Mouse (Mus musculus) small intestine, adult 2 months (tissue): ENCODE data around the gene Srgap3. TPM values are rescaled to one million over a fixed set of nuclear protein-coding genes. Genes with fewer than 3 reads are reported as not detected.

Source experiments
- H3K27ac ChIP-seq: fragments of 200-500 bp; 2 replicates; pipeline ENCODE4 v1.5.1; 2012; ENCODE audit warnings: low read depth, low read length, control low read depth, inconsistent platforms; ENCODE audit not compliant: insufficient read depth
- H3K27me3 ChIP-seq: fragments of 200-500 bp; 2 replicates; pipeline ENCODE4 v1.6.1; 2012; ENCODE audit warnings: mild to moderate bottlenecking, moderate library complexity, low read length, inconsistent platforms; ENCODE audit not compliant: control insufficient read depth, insufficient read depth
- H3K36me3 ChIP-seq: fragments of 200-500 bp; 2 replicates; pipeline ENCODE4 v1.6.1; 2012; ENCODE audit warnings: mild to moderate bottlenecking, low read length, control low read depth, inconsistent platforms; ENCODE audit not compliant: control insufficient read depth, insufficient read depth
- H3K4me1 ChIP-seq: fragments of 200-500 bp; 2 replicates; pipeline ENCODE4 v1.6.1; 2012; ENCODE audit warnings: low read length, inconsistent platforms, mixed read lengths; ENCODE audit not compliant: control insufficient read depth, insufficient read depth, insufficient read length
- H3K4me3 ChIP-seq: fragments of 200-500 bp; 2 replicates; pipeline ENCODE4 v1.5.1; 2012; ENCODE audit warnings: low read depth, mild to moderate bottlenecking, control low read depth, inconsistent platforms, low read length, moderate library complexity
- CTCF ChIP-seq: fragments of 200-500 bp; IDR thresholded peaks from 2 replicates; pipeline ENCODE4 v1.5.1; 2012; ENCODE audit warnings: low read depth, mild to moderate bottlenecking, control low read depth, inconsistent platforms, low read length, moderate library complexity, mixed read lengths; ENCODE audit not compliant: insufficient replicate concordance, insufficient read length; ENCODE audit errors: extremely low read depth
- POLR2A ChIP-seq: fragments of 200-500 bp; IDR thresholded peaks from 2 replicates; pipeline ENCODE4 v1.6.1; 2012; ENCODE audit warnings: low read depth, mild to moderate bottlenecking, control low read depth, inconsistent platforms, low read length, moderate library complexity
- WGBS: fragments of 180-500 bp; shearing (Covaris S2); methylation state at CpG from one replicate; pipeline ENCODE4 v1.1.7; 2018; 5-methylcytosine and 5-hydroxymethylcytosine counted together
- polyA plus RNA-seq: library from polyadenylated mRNA; depleted of rRNA; stranded (reverse); fragments of >200 nt; gene quantifications from 2 replicates; pipeline ENCODE4 v1.2.3, GENCODE M21; 2012

Gene Srgap3
- polyA plus RNA-seq, 1 experiment, result 0.63 TPM

- TF ChIP-seq POLR2A, result no peak
- no peak for TF ChIP-seq CTCF
- no peaks in the 10 kb centered on the region for H3K36me3 ChIP-seq
- H3K27ac ChIP-seq, result no peak overlapping the region
- H3K4me3 ChIP-seq, result no peak overlapping the region
- 98% methylated on average over 5 of the region's 5 CpGs for WGBS
- no peaks in the 10 kb centered on the region for H3K27me3 ChIP-seq
- no peaks in the 10 kb centered on the region for H3K4me1 ChIP-seq
Observed at GRCm38 (mm10) chr6:112903796-112904195, 43.3 kb downstream of the Srgap3 start.

GRCm38 (mm10) chr6:112903226-112903625 lies 43.8 kb downstream of the Srgap3 start:
- H3K27me3 ChIP-seq, result no peaks in the 10 kb centered on the region
- H3K27ac ChIP-seq, result no peak overlapping the region
- TF ChIP-seq POLR2A, result no peak
- TF ChIP-seq CTCF, result no peak
- no peaks in the 10 kb centered on the region for H3K4me1 ChIP-seq
- H3K4me3 ChIP-seq, result no peak overlapping the region
- H3K36me3 ChIP-seq, result no peaks in the 10 kb centered on the region
- WGBS, result 39% methylated on average over 7 of the region's 7 CpGs

DNA sequence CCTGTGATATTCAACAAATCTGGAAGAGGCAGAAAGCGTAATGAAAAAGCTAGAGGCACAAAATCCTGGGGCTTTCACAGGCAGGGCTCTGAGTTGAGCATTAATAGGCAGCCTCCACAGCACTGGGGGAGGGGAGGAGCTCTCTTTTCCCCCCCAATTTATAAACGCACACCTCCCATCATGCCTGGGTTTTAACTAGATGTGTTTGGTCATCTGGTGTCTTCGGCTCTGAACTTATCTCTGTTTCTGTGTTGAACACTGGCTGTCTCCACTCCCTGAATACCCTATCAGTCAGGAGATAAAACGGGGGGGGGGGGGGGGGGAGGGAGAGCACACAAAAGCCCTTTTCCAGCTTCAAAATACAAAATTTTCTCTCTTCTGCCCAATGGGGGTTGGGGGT lies 44.3 kb downstream of the Srgap3 start:
- TF ChIP-seq CTCF, result no peak
- TF ChIP-seq POLR2A, result no peak
- 33% methylated on average over 4 of the region's 4 CpGs for WGBS
- H3K27me3 ChIP-seq, result no peaks in the 10 kb centered on the region

GRCm38 (mm10) chr6:112900306-112900705 lies 46.8 kb downstream of the Srgap3 start:
- no peaks in the 10 kb centered on the region for H3K36me3 ChIP-seq

More for the DNA sequence above, 44.3 kb downstream of the Srgap3 start:
- no peak overlapping the region for H3K4me3 ChIP-seq
- H3K36me3 ChIP-seq, result no peaks in the 10 kb centered on the region
- H3K4me1 ChIP-seq, result no peaks in the 10 kb centered on the region
- H3K27ac ChIP-seq, result no peak overlapping the region

DNA sequence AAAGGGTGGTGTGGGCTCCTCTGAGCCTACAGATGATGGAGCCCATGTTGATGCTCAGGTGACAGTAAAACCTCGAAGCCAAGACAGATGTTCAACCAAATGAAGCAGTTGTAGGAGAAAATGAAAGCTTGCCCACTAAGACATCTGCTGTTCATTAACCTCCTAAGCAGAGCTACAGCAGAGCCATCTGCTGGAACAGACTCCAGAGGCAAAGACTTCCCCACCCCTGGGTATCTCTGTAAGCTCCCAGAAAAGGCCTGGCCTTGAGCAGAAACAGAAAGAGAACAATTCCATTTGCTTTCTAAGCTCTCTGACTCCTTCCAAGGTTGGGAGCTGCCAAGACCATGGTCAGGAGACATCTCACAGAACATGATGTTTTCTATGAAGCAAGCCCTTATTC lies 47.4 kb downstream of the Srgap3 start:
- H3K36me3 ChIP-seq, result no peaks in the 10 kb centered on the region
- WGBS, result 63% methylated on average over 1 of the region's 1 CpGs
- no peaks in the 10 kb centered on the region for H3K4me1 ChIP-seq
- TF ChIP-seq CTCF, result no peak
- TF ChIP-seq POLR2A, result no peak
- no peaks in the 10 kb centered on the region for H3K27me3 ChIP-seq
- no peak overlapping the region for H3K4me3 ChIP-seq
- no peak overlapping the region for H3K27ac ChIP-seq

More at GRCm38 (mm10) chr6:112900306-112900705, 46.8 kb downstream of the Srgap3 start:
- 94% methylated on average over 6 of the region's 6 CpGs for WGBS
- TF ChIP-seq CTCF (no peak), POLR2A (no peak)
- Histone ChIP-seq H3K4me1 (no peaks in the 10 kb centered on the region), H3K27ac (no peak overlapping the region), H3K4me3 (no peak overlapping the region), H3K27me3 (no peaks in the 10 kb centered on the region)

- Histone ChIP-seq H3K27ac (no peak overlapping the region), H3K4me1 (no peaks in the 10 kb centered on the region), H3K4me3 (no peak overlapping the region), H3K27me3 (no peaks in the 10 kb centered on the region), H3K36me3 (no peaks in the 10 kb centered on the region)
- TF ChIP-seq POLR2A (no peak), CTCF (no peak)
- 82% methylated on average over 5 of the region's 5 CpGs for WGBS
Observed at GRCm38 (mm10) chr6:112899276-112899675, 47.8 kb downstream of the Srgap3 start.

DNA sequence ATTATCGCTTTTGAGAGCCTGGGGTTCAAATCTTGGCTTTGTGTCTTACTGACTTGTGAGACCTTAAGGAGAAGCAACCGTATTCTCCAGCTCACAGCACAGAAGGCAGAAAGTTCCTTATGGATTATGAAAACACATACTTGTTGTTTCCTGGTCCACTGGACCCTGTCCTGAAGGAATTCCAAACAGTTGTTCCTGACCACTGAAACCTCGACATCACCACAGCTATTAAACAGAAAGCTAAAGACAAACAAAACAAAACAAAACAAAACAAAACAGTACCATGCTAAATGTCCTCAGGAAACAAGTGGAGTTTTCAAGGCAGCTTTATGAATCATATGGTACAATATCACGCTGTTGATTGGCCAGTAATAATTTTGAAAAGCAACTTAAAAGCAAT lies 48.6 kb downstream of the Srgap3 start:
- TF ChIP-seq CTCF (no peak), POLR2A (no peak)
- Histone ChIP-seq H3K4me3 (no peak overlapping the region), H3K27me3 (no peaks in the 10 kb centered on the region), H3K36me3 (no peaks in the 10 kb centered on the region), H3K4me1 (no peaks in the 10 kb centered on the region), H3K27ac (no peak overlapping the region)
- 72% methylated on average over 4 of the region's 4 CpGs for WGBS
